Mouse (Mus musculus) embryonic facial prominence, embryonic 15.5 days (tissue): ENCODE measurements around the gene Sh3bp4. TPM values are rescaled to one million over a fixed set of nuclear protein-coding genes. Genes with fewer than 3 reads are reported as not detected.

ENCODE experiments used
- ATAC-seq: fragments of 200-750 bp; cut with Nextera tagmentation; 2 replicates; pipeline ENCODE4 v1.8.0; 2017; ENCODE audit warnings: low read depth, moderate TSS enrichment; ENCODE audit not compliant: insufficient number of reproducible peaks, low FRiP score, low TSS enrichment
- H3K27ac ChIP-seq: fragments of 300-500 bp; sonication (generic); replicated peaks from 2 replicates; pipeline ENCODE4 v1.5.1; 2015; ENCODE audit warnings: mild to moderate bottlenecking, inconsistent platforms
- H3K27me3 ChIP-seq: fragments of 300-500 bp; sonication (generic); 2 replicates; pipeline ENCODE4 v1.6.1; 2015; ENCODE audit warnings: inconsistent platforms
- H3K36me3 ChIP-seq: fragments of 300-500 bp; sonication (generic); 2 replicates; pipeline ENCODE4 v1.6.1; 2015; ENCODE audit warnings: mild to moderate bottlenecking, inconsistent platforms
- H3K4me1 ChIP-seq: fragments of 300-500 bp; sonication (generic); 2 replicates; pipeline ENCODE4 v1.6.1; 2015; ENCODE audit warnings: inconsistent platforms
- H3K4me2 ChIP-seq: fragments of 300-500 bp; sonication (generic); replicated peaks from 2 replicates; pipeline ENCODE4 v1.6.1; 2015; ENCODE audit warnings: mild to moderate bottlenecking, inconsistent platforms
- H3K4me3 ChIP-seq: fragments of 300-500 bp; sonication (generic); replicated peaks from 2 replicates; pipeline ENCODE4 v1.5.1; 2015; ENCODE audit warnings: mild to moderate bottlenecking, inconsistent platforms
- H3K9ac ChIP-seq: fragments of 300-500 bp; sonication (generic); 2 replicates; pipeline ENCODE4 v1.6.1; 2015; ENCODE audit warnings: inconsistent platforms
- H3K9me3 ChIP-seq: fragments of 300-500 bp; sonication (generic); replicated peaks from 2 replicates; pipeline ENCODE4 v1.6.1; 2016; ENCODE audit warnings: inconsistent platforms
- WGBS: fragments of 180-500 bp; shearing (Covaris S2); methylation state at CpG from one replicate; pipeline ENCODE4 v1.1.7; 2015; 5-methylcytosine and 5-hydroxymethylcytosine counted together
- polyA plus RNA-seq: library from polyadenylated mRNA; unstranded; fragments of >200 nt; fragmentation: Nextera tagmentation; extraction: Ambion mirVana; gene quantifications from 2 replicates; pipeline ENCODE4 v1.2.1, GENCODE M21; 2015

The Sh3bp4 gene
- polyA plus RNA-seq = 26.6 and 27.9 TPM in 2 replicates

GRCm38 (mm10) chr1:89070103-89070700 lies at the start of gene Sh3bp4:
Gene Sh3bp4, plus strand, starts transcription at chr1:89070415.
- H3K4me1 ChIP-seq = peaks cover 42% of the 10 kb centered on the region

GRCm38 (mm10) chr1:89022997-89023396 lies 47.2 kb upstream of the Sh3bp4 start:
- no peaks in the 10 kb centered on the region for H3K36me3 ChIP-seq

More at GRCm38 (mm10) chr1:89070103-89070700, at the start of gene Sh3bp4:
- Histone ChIP-seq H3K9ac (peak within 1 kb of the TSS; percentile 81), H3K27ac (peak within 1 kb of the TSS; percentile 90), H3K27me3 (no peaks in the 10 kb centered on the region), H3K4me2 (peak within 1 kb of the TSS; percentile 68), H3K36me3 (no peaks in the 10 kb centered on the region), H3K4me3 (peak within 1 kb of the TSS; percentile 86), H3K9me3 (no peaks in the 10 kb centered on the region)
- under 1% methylated on average over 62 of the region's 63 CpGs for WGBS
- peak; percentile 96 for ATAC-seq

GRCm38 (mm10) chr1:89024696-89025612 lies 45.3 kb upstream of the Sh3bp4 start:
- Histone ChIP-seq H3K9me3 (no peaks in the 10 kb centered on the region), H3K27me3 (no peaks in the 10 kb centered on the region), H3K4me1 (peaks cover 25% of the 10 kb centered on the region), H3K4me2 (no peak overlapping the region), H3K9ac (no peak overlapping the region), H3K27ac (no peak overlapping the region), H3K4me3 (no peak overlapping the region), H3K36me3 (no peaks in the 10 kb centered on the region)
- ATAC-seq = no peak; the same call in 1 of the 2 replicates
- WGBS = 48% methylated on average over 9 of the region's 9 CpGs

More at GRCm38 (mm10) chr1:89022997-89023396, 47.2 kb upstream of the Sh3bp4 start:
- Histone ChIP-seq H3K27me3 (no peaks in the 10 kb centered on the region), H3K27ac (no peak overlapping the region), H3K9ac (no peak overlapping the region), H3K9me3 (no peaks in the 10 kb centered on the region), H3K4me3 (no peak overlapping the region), H3K4me2 (no peak overlapping the region), H3K4me1 (peaks cover 17% of the 10 kb centered on the region)
- WGBS = 79% methylated on average over 7 of the region's 7 CpGs
- no peak for ATAC-seq

GRCm38 (mm10) chr1:89026040-89026439 lies 44.2 kb upstream of the Sh3bp4 start:
- H3K4me3 ChIP-seq = no peak overlapping the region
- no peaks in the 10 kb centered on the region for H3K27me3 ChIP-seq
- H3K27ac ChIP-seq = no peak overlapping the region
- no peak overlapping the region for H3K9ac ChIP-seq
- peaks cover 21% of the 10 kb centered on the region for H3K4me1 ChIP-seq
- no peaks in the 10 kb centered on the region for H3K9me3 ChIP-seq
- H3K36me3 ChIP-seq = no peaks in the 10 kb centered on the region
- WGBS = 73% methylated on average over 1 of the region's 1 CpGs
- no peak overlapping the region for H3K4me2 ChIP-seq
- no peak for ATAC-seq

- Histone ChIP-seq H3K36me3 (no peaks in the 10 kb centered on the region), H3K9me3 (no peaks in the 10 kb centered on the region), H3K4me1 (peaks cover 34% of the 10 kb centered on the region), H3K4me2 (no peak overlapping the region), H3K4me3 (no peak overlapping the region), H3K9ac (no peak overlapping the region), H3K27ac (no peak overlapping the region), H3K27me3 (no peaks in the 10 kb centered on the region)
- no peak for ATAC-seq
- 47% methylated on average over 11 of the region's 11 CpGs for WGBS
Measured at GRCm38 (mm10) chr1:89029136-89029927, 40.9 kb upstream of the Sh3bp4 start.

GRCm38 (mm10) chr1:89033661-89034060 lies 36.6 kb upstream of the Sh3bp4 start:
- ATAC-seq = no peak
- Histone ChIP-seq H3K27ac (peak overlapping the region; percentile 73), H3K4me2 (no peak overlapping the region), H3K4me3 (no peak overlapping the region), H3K36me3 (no peaks in the 10 kb centered on the region), H3K9me3 (no peaks in the 10 kb centered on the region), H3K4me1 (peaks cover 25% of the 10 kb centered on the region), H3K27me3 (no peaks in the 10 kb centered on the region), H3K9ac (no peak overlapping the region)
- 24% methylated on average over 8 of the region's 8 CpGs for WGBS

GRCm38 (mm10) chr1:89034061-89034460 lies 36.2 kb upstream of the Sh3bp4 start:
- Histone ChIP-seq H3K27ac (no peak overlapping the region; the same call in 1 of the 2 replicates), H3K36me3 (no peaks in the 10 kb centered on the region), H3K9ac (no peak overlapping the region), H3K4me1 (peaks cover 21% of the 10 kb centered on the region), H3K9me3 (no peaks in the 10 kb centered on the region), H3K4me2 (no peak overlapping the region), H3K27me3 (no peaks in the 10 kb centered on the region), H3K4me3 (no peak overlapping the region)
- no peak for ATAC-seq
- WGBS = 44% methylated on average over 4 of the region's 4 CpGs

GRCm38 (mm10) chr1:89035115-89035514 lies 35.1 kb upstream of the Sh3bp4 start:
- no peak overlapping the region for H3K4me2 ChIP-seq
- no peak; the same call in 1 of the 2 replicates for ATAC-seq
- H3K4me1 ChIP-seq = peaks cover 17% of the 10 kb centered on the region; the same call in 1 of the 2 replicates
- no peak overlapping the region for H3K4me3 ChIP-seq
- H3K36me3 ChIP-seq = no peaks in the 10 kb centered on the region
- H3K9ac ChIP-seq = no peak overlapping the region
- H3K27me3 ChIP-seq = no peaks in the 10 kb centered on the region
- no peaks in the 10 kb centered on the region for H3K9me3 ChIP-seq
- 42% methylated on average over 5 of the region's 5 CpGs for WGBS
- peak overlapping the region; percentile 56 for H3K27ac ChIP-seq

GRCm38 (mm10) chr1:89039836-89040235 lies 30.4 kb upstream of the Sh3bp4 start:
- H3K27me3 ChIP-seq = no peaks in the 10 kb centered on the region
- H3K27ac ChIP-seq = no peak overlapping the region
- no peak overlapping the region for H3K4me2 ChIP-seq
- H3K9me3 ChIP-seq = no peaks in the 10 kb centered on the region
- no peaks in the 10 kb centered on the region for H3K36me3 ChIP-seq
- H3K9ac ChIP-seq = no peak overlapping the region
- ATAC-seq = no peak
- WGBS = 55% methylated on average over 2 of the region's 2 CpGs
- no peaks in the 10 kb centered on the region; the same call in 1 of the 2 replicates for H3K4me1 ChIP-seq
- H3K4me3 ChIP-seq = no peak overlapping the region

- Histone ChIP-seq H3K36me3 (no peaks in the 10 kb centered on the region), H3K4me2 (no peak overlapping the region), H3K4me1 (peaks cover 4% of the 10 kb centered on the region; the same call in 1 of the 2 replicates), H3K27ac (no peak overlapping the region), H3K27me3 (no peaks in the 10 kb centered on the region), H3K9me3 (no peaks in the 10 kb centered on the region), H3K9ac (no peak overlapping the region), H3K4me3 (no peak overlapping the region)
- WGBS = 59% methylated on average over 5 of the region's 5 CpGs
- no peak for ATAC-seq
Measured at GRCm38 (mm10) chr1:89041290-89041689, 28.9 kb upstream of the Sh3bp4 start.

GRCm38 (mm10) chr1:89042081-89042480 lies 28.1 kb upstream of the Sh3bp4 start:
- no peak overlapping the region for H3K4me3 ChIP-seq
- H3K36me3 ChIP-seq = no peaks in the 10 kb centered on the region
- no peak overlapping the region for H3K9ac ChIP-seq
- H3K27ac ChIP-seq = no peak overlapping the region
- ATAC-seq = no peak
- H3K27me3 ChIP-seq = no peaks in the 10 kb centered on the region
- H3K4me1 ChIP-seq = peaks cover 4% of the 10 kb centered on the region; the same call in 1 of the 2 replicates
- H3K9me3 ChIP-seq = no peaks in the 10 kb centered on the region
- no peak overlapping the region for H3K4me2 ChIP-seq
- 84% methylated on average over 4 of the region's 4 CpGs for WGBS
